Mouse (Mus musculus): ENCODE results near the gene Ube2n. TPM values are rescaled to one million over a fixed set of nuclear protein-coding genes. Genes with fewer than 3 reads are reported as not detected.
A peak's percentile ranks its signal among the peaks of the same experiment; 100 is the strongest.

Ube2n gene
- polyA plus RNA-seq, 1 experiment from 2014 or later: 409 TPM

- H3K36me3 ChIP-seq (ENCODE audit: control insufficient read depth, insufficient read depth, low read length): no peaks in the 10 kb centered on the region
- 75% methylated on average over 8 of the region's 8 CpGs for WGBS
- ATAC-seq (ENCODE audit: low FRiP score, low TSS enrichment): no peak
- no peak overlapping the region for H3K4me2 ChIP-seq (replicated peaks; ENCODE audit: low read depth, low read length)
- no peak overlapping the region for H3K4me3 ChIP-seq (ENCODE audit: low read length)
- no peak overlapping the region for H3K9ac ChIP-seq (ENCODE audit: low read depth, low read length)
- no peaks in the 10 kb centered on the region for H3K4me1 ChIP-seq (ENCODE audit: control insufficient read depth, insufficient read depth, low read length)
- no peak overlapping the region for H3K27ac ChIP-seq (ENCODE audit: low read depth, low read length)
- no peaks in the 10 kb centered on the region for H3K27me3 ChIP-seq (ENCODE audit: control insufficient read depth, insufficient read depth, low read length)
- H3K9me3 ChIP-seq (ENCODE audit: control insufficient read depth, low read length): peaks cover 3% of the 10 kb centered on the region; the same call in 1 of the 2 replicates
Observed at GRCm38 (mm10) chr10:95587509-95588220, 72.7 kb downstream of the Ube2n start.

- no peak for ATAC-seq (ENCODE audit: low FRiP score, low TSS enrichment)
- H3K27me3 ChIP-seq (ENCODE audit: control insufficient read depth, insufficient read depth, low read length): no peaks in the 10 kb centered on the region
- no peaks in the 10 kb centered on the region for H3K36me3 ChIP-seq (ENCODE audit: control insufficient read depth, insufficient read depth, low read length)
- H3K4me2 ChIP-seq (replicated peaks; ENCODE audit: low read depth, low read length): no peak overlapping the region
- H3K4me3 ChIP-seq (ENCODE audit: low read length): no peak overlapping the region
- peaks cover 3% of the 10 kb centered on the region; the same call in 1 of the 2 replicates for H3K9me3 ChIP-seq (ENCODE audit: control insufficient read depth, low read length)
- H3K27ac ChIP-seq (ENCODE audit: low read depth, low read length): no peak overlapping the region
- no peaks in the 10 kb centered on the region for H3K4me1 ChIP-seq (ENCODE audit: control insufficient read depth, insufficient read depth, low read length)
- 93% methylated on average over 4 of the region's 4 CpGs for WGBS
- no peak overlapping the region for H3K9ac ChIP-seq (ENCODE audit: low read depth, low read length)
Observed at GRCm38 (mm10) chr10:95589196-95589595, 74.3 kb downstream of the Ube2n start.

- ATAC-seq (ENCODE audit: low FRiP score, low TSS enrichment): no peak
- WGBS: 59% methylated on average over 6 of the region's 6 CpGs
Observed at GRCm38 (mm10) chr10:95590196-95590595, 75.3 kb downstream of the Ube2n start.

GRCm38 (mm10) chr10:95591257-95591656 is 76.3 kb downstream of the Ube2n start:
- peaks cover 3% of the 10 kb centered on the region; the same call in 1 of the 2 replicates for H3K9me3 ChIP-seq (ENCODE audit: control insufficient read depth, low read length)
- H3K4me2 ChIP-seq (replicated peaks; ENCODE audit: low read depth, low read length): no peak overlapping the region
- no peak overlapping the region for H3K9ac ChIP-seq (ENCODE audit: low read depth, low read length)
- WGBS: 79% methylated on average over 4 of the region's 4 CpGs
- ATAC-seq (ENCODE audit: low FRiP score, low TSS enrichment): no peak
- H3K4me3 ChIP-seq (ENCODE audit: low read length): no peak overlapping the region
- H3K36me3 ChIP-seq (ENCODE audit: control insufficient read depth, insufficient read depth, low read length): no peaks in the 10 kb centered on the region
- no peaks in the 10 kb centered on the region for H3K27me3 ChIP-seq (ENCODE audit: control insufficient read depth, insufficient read depth, low read length)
- no peaks in the 10 kb centered on the region for H3K4me1 ChIP-seq (ENCODE audit: control insufficient read depth, insufficient read depth, low read length)
- no peak overlapping the region for H3K27ac ChIP-seq (ENCODE audit: low read depth, low read length)

More at GRCm38 (mm10) chr10:95590196-95590595, 75.3 kb downstream of the Ube2n start:
- H3K9me3 ChIP-seq (ENCODE audit: control insufficient read depth, low read length): peaks cover 3% of the 10 kb centered on the region; the same call in 1 of the 2 replicates
- H3K9ac ChIP-seq (ENCODE audit: low read depth, low read length): no peak overlapping the region
- no peak overlapping the region for H3K4me3 ChIP-seq (ENCODE audit: low read length)
- no peaks in the 10 kb centered on the region for H3K27me3 ChIP-seq (ENCODE audit: control insufficient read depth, insufficient read depth, low read length)
- no peak overlapping the region for H3K4me2 ChIP-seq (replicated peaks; ENCODE audit: low read depth, low read length)
- no peaks in the 10 kb centered on the region for H3K4me1 ChIP-seq (ENCODE audit: control insufficient read depth, insufficient read depth, low read length)
- H3K27ac ChIP-seq (ENCODE audit: low read depth, low read length): no peak overlapping the region
- no peaks in the 10 kb centered on the region for H3K36me3 ChIP-seq (ENCODE audit: control insufficient read depth, insufficient read depth, low read length)

GRCm38 (mm10) chr10:95594414-95594813 is 79.5 kb downstream of the Ube2n start:
- WGBS: 65% methylated on average over 9 of the region's 11 CpGs
- no peak overlapping the region for H3K4me2 ChIP-seq (replicated peaks; ENCODE audit: low read depth, low read length)

More at GRCm38 (mm10) chr10:95594414-95594813, 79.5 kb downstream of the Ube2n start:
- Histone ChIP-seq H3K27ac (ENCODE audit: low read depth, low read length) (no peak overlapping the region), H3K27me3 (ENCODE audit: control insufficient read depth, insufficient read depth, low read length) (no peaks in the 10 kb centered on the region), H3K9me3 (ENCODE audit: control insufficient read depth, low read length) (no peaks in the 10 kb centered on the region; the same call in 1 of the 2 replicates), H3K4me1 (ENCODE audit: control insufficient read depth, insufficient read depth, low read length) (no peaks in the 10 kb centered on the region), H3K36me3 (ENCODE audit: control insufficient read depth, insufficient read depth, low read length) (no peaks in the 10 kb centered on the region), H3K9ac (ENCODE audit: low read depth, low read length) (no peak overlapping the region), H3K4me3 (ENCODE audit: low read length) (no peak overlapping the region)
- no peak for ATAC-seq (ENCODE audit: low FRiP score, low TSS enrichment)

Small RNA genes within 50 kb of the gene (microRNA-seq; reads per million reads assigned to microRNA genes)
- gene Mir3058: 14.3 reads per million, percentile 30 among the genes with 10 or more reads in this experiment

Other genes starting within 250 kb of the Ube2n start
- gene Cradd, start 191.0 kb upstream of the Ube2n start, polyA plus RNA-seq (2014; fragmentation: Nextera tagmentation; extraction: Ambion mirVana): 10.2 and 13.0 TPM in 2 replicates
- 17.9 and 20.5 TPM in 2 replicates for gene Socs2, start 98.0 kb upstream of the Ube2n start, polyA plus RNA-seq (2014; fragmentation: Nextera tagmentation; extraction: Ambion mirVana)
- 334 and 466 TPM in 2 replicates for gene Mrpl42, start 13.2 kb upstream of the Ube2n start, polyA plus RNA-seq (2014; fragmentation: Nextera tagmentation; extraction: Ambion mirVana)
- 97.8 and 143 TPM in 2 replicates for gene Nudt4, start 49.0 kb downstream of the Ube2n start, polyA plus RNA-seq (2014; fragmentation: Nextera tagmentation; extraction: Ambion mirVana)
- 0.59 TPM in 1 of 2 replicates, not detected in the other for gene Anapc15-ps, start 158.3 kb downstream of the Ube2n start, polyA plus RNA-seq (2014; fragmentation: Nextera tagmentation; extraction: Ambion mirVana)